Mouse (Mus musculus): Measurements from ENCODE around the gene Dennd1b.

DNA sequence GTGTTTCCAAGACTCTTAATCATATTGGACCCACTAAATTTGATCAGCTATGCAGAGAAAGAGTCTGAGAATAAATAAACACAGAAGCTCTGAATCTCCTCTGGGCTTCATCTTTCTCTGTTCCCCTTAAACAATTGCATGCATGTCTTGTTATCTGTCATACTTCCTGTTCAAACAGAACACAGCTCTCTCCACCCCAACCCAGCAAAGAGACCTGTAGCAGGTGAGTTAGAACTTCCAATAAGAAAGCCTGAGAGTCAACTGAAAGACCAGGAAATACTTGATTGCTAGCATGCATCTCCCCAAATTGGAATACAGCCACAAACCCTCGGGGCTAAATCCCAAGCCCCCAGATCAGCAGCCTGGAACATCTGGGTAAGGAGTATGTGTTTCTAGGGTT is 42.4 kb upstream of the Dennd1b start:
- TF ChIP-seq POLR2A (IDR thresholded peaks at IDR 0.05; ENCODE audit: low read depth, low read length): no peak
- no peak for TF ChIP-seq CTCF (conservative IDR thresholded peaks at IDR 0.05; ENCODE audit: insufficient read depth, insufficient read length, low read depth, low read length)
